Mouse (Mus musculus) hindbrain, postnatal 0 days (tissue): ENCODE data around the gene Skap1. TPM values are rescaled to one million over a fixed set of nuclear protein-coding genes. Genes with fewer than 3 reads are reported as not detected.

ENCODE experiments used
- ATAC-seq: fragments of 200-750 bp; cut with Nextera tagmentation; 2 replicates; pipeline ENCODE4 v1.8.0; 2017; ENCODE audit warnings: mild to moderate bottlenecking, moderate TSS enrichment, moderate library complexity
- DNase-seq: peaks from one replicate; pipeline ENCODE4 v3.0.0-alpha.2; 2015; ENCODE audit warnings: low spot score
- H3K27ac ChIP-seq: fragments of 300-500 bp; sonication (generic); 2 replicates; pipeline ENCODE4 v1.5.1; 2014; ENCODE audit warnings: mild to moderate bottlenecking
- H3K27me3 ChIP-seq: fragments of 300-500 bp; sonication (generic); 2 replicates; pipeline ENCODE4 v1.6.1; 2014; ENCODE audit warnings: low read length, mixed read lengths; ENCODE audit not compliant: insufficient read depth
- H3K36me3 ChIP-seq: fragments of 300-500 bp; sonication (generic); 2 replicates; pipeline ENCODE4 v1.6.1; 2014; ENCODE audit warnings: low read length, mixed read lengths; ENCODE audit not compliant: insufficient read depth
- H3K4me1 ChIP-seq: fragments of 300-500 bp; sonication (generic); 2 replicates; pipeline ENCODE4 v1.6.1; 2014; ENCODE audit warnings: antibody characterized with exemption, low read length, mixed read lengths; ENCODE audit not compliant: insufficient read depth
- H3K4me2 ChIP-seq: fragments of 300-500 bp; sonication (generic); 2 replicates; pipeline ENCODE4 v1.6.1; 2014; ENCODE audit warnings: low read depth, mild to moderate bottlenecking, low read length, moderate library complexity, mixed read lengths
- H3K4me3 ChIP-seq: fragments of 300-500 bp; sonication (generic); 2 replicates; pipeline ENCODE4 v1.5.1; 2014; ENCODE audit warnings: low read length
- H3K9ac ChIP-seq: fragments of 300-500 bp; sonication (generic); replicated peaks from 2 replicates; pipeline ENCODE4 v1.6.1; 2014; ENCODE audit warnings: mild to moderate bottlenecking, low read length, moderate library complexity, mixed read lengths
- H3K9me3 ChIP-seq: fragments of 300-500 bp; sonication (generic); 2 replicates; pipeline ENCODE4 v1.6.1; 2016; ENCODE audit warnings: low read length, mixed read lengths
- CTCF ChIP-seq: IDR thresholded peaks from 2 replicates; pipeline ENCODE4 v1.5.1; 2016; ENCODE audit warnings: antibody characterized with exemption, control low read depth, low read depth
- WGBS: fragments of 180-500 bp; shearing (Covaris S2); extraction: QIAGEN DNeasy Blood & Tissue Kit; methylation state at CpG from one replicate; pipeline ENCODE4 v1.1.7; 2014; 5-methylcytosine and 5-hydroxymethylcytosine counted together
- polyA plus RNA-seq: library from polyadenylated mRNA; unstranded; fragments of >200 nt; fragmentation: Nextera tagmentation; extraction: Ambion mirVana; gene quantifications from 2 replicates; pipeline ENCODE4 v1.2.1, GENCODE M21; 2015
- total RNA-seq: library from RNA; depleted of rRNA; stranded (reverse); fragments of >200 nt; gene quantifications from 2 replicates; pipeline ENCODE4 v1.2.3, GENCODE M21; 2014

Gene Skap1
- total and polyA plus RNA-seq, 2 experiments from 2014 or later = 2.5 to 5.7 TPM

- DNase-seq = no peak
- no peak overlapping the region for H3K27ac ChIP-seq
- no peak overlapping the region for H3K4me3 ChIP-seq
- no peak for ATAC-seq
- TF ChIP-seq CTCF = no peak
- H3K36me3 ChIP-seq = no peaks in the 10 kb centered on the region
- no peak overlapping the region for H3K9ac ChIP-seq
- H3K9me3 ChIP-seq = no peaks in the 10 kb centered on the region
- no peaks in the 10 kb centered on the region for H3K4me1 ChIP-seq
- 75% methylated on average over 6 of the region's 6 CpGs for WGBS
- no peaks in the 10 kb centered on the region for H3K27me3 ChIP-seq
- H3K4me2 ChIP-seq = no peak overlapping the region
Measured at GRCm38 (mm10) chr11:96524541-96524940, 60.1 kb downstream of the Skap1 start.

GRCm38 (mm10) chr11:96526137-96526621 is 61.8 kb downstream of the Skap1 start:
- no peaks in the 10 kb centered on the region for H3K36me3 ChIP-seq
- peak overlapping the region; percentile 41 for H3K4me2 ChIP-seq
- H3K4me1 ChIP-seq = no peaks in the 10 kb centered on the region
- H3K9ac ChIP-seq = no peak overlapping the region
- H3K27me3 ChIP-seq = no peaks in the 10 kb centered on the region
- TF ChIP-seq CTCF = no peak
- 0 out of 2 replicates have a peak, but pooled peaks have one; percentile 21 for ATAC-seq
- peak; percentile 75 for DNase-seq
- peak overlapping the region; percentile 29 for H3K27ac ChIP-seq
- peak overlapping the region; percentile 10 for H3K4me3 ChIP-seq
- 44% methylated on average over 16 of the region's 16 CpGs for WGBS
- H3K9me3 ChIP-seq = no peaks in the 10 kb centered on the region

- no peak overlapping the region for H3K4me2 ChIP-seq
- no peaks in the 10 kb centered on the region for H3K9me3 ChIP-seq
- ATAC-seq = no peak
- H3K9ac ChIP-seq = no peak overlapping the region
- no peak for DNase-seq
- H3K4me3 ChIP-seq = no peak overlapping the region
- WGBS = 72% methylated on average over 13 of the region's 13 CpGs
- H3K27ac ChIP-seq = no peak overlapping the region
- no peaks in the 10 kb centered on the region for H3K27me3 ChIP-seq
- TF ChIP-seq CTCF = no peak
- H3K36me3 ChIP-seq = no peaks in the 10 kb centered on the region
- no peaks in the 10 kb centered on the region for H3K4me1 ChIP-seq
Measured at GRCm38 (mm10) chr11:96531757-96532433, 67.5 kb downstream of the Skap1 start.

GRCm38 (mm10) chr11:96534531-96534930 is 70.1 kb downstream of the Skap1 start:
- no peak for DNase-seq
- H3K4me2 ChIP-seq = no peak overlapping the region
- no peak overlapping the region for H3K4me3 ChIP-seq
- WGBS = 73% methylated on average over 2 of the region's 2 CpGs
- no peaks in the 10 kb centered on the region for H3K27me3 ChIP-seq
- no peak for ATAC-seq
- TF ChIP-seq CTCF = peak; percentile 21; the same call in 1 of the 2 replicates
- H3K9me3 ChIP-seq = no peaks in the 10 kb centered on the region
- H3K36me3 ChIP-seq = no peaks in the 10 kb centered on the region
- H3K9ac ChIP-seq = no peak overlapping the region
- H3K4me1 ChIP-seq = no peaks in the 10 kb centered on the region
- H3K27ac ChIP-seq = no peak overlapping the region

GRCm38 (mm10) chr11:96536146-96536545 is 71.8 kb downstream of the Skap1 start:
- Histone ChIP-seq H3K4me3 (no peak overlapping the region), H3K4me1 (no peaks in the 10 kb centered on the region), H3K27me3 (no peaks in the 10 kb centered on the region), H3K9ac (no peak overlapping the region), H3K36me3 (no peaks in the 10 kb centered on the region), H3K27ac (no peak overlapping the region), H3K9me3 (no peaks in the 10 kb centered on the region), H3K4me2 (no peak overlapping the region)
- peak; percentile 96 for TF ChIP-seq CTCF
- WGBS = 17% methylated on average over 5 of the region's 5 CpGs
- DNase-seq = peak; percentile 82
- no peak for ATAC-seq

- Histone ChIP-seq H3K4me3 (no peak overlapping the region), H3K4me1 (no peaks in the 10 kb centered on the region), H3K27me3 (no peaks in the 10 kb centered on the region), H3K27ac (no peak overlapping the region), H3K9me3 (no peaks in the 10 kb centered on the region), H3K36me3 (no peaks in the 10 kb centered on the region), H3K4me2 (no peak overlapping the region), H3K9ac (no peak overlapping the region)
- WGBS = 63% methylated on average over 7 of the region's 7 CpGs
- no peak for TF ChIP-seq CTCF
- ATAC-seq (no peak), DNase-seq (peak; percentile 73)
Measured at GRCm38 (mm10) chr11:96542003-96542402, 77.6 kb downstream of the Skap1 start.

- Histone ChIP-seq H3K9ac (no peak overlapping the region), H3K9me3 (no peaks in the 10 kb centered on the region), H3K27ac (no peak overlapping the region), H3K36me3 (no peaks in the 10 kb centered on the region), H3K4me2 (no peak overlapping the region), H3K4me1 (no peaks in the 10 kb centered on the region), H3K4me3 (no peak overlapping the region), H3K27me3 (no peaks in the 10 kb centered on the region)
- DNase-seq = no peak
- WGBS = 72% methylated on average over 7 of the region's 7 CpGs
- no peak for ATAC-seq
- TF ChIP-seq CTCF = no peak
Measured at GRCm38 (mm10) chr11:96542561-96542960, 78.2 kb downstream of the Skap1 start.
